Comparison of ENCODE assay signal across 8 mouse cellular contexts in the genomic region with DNA sequence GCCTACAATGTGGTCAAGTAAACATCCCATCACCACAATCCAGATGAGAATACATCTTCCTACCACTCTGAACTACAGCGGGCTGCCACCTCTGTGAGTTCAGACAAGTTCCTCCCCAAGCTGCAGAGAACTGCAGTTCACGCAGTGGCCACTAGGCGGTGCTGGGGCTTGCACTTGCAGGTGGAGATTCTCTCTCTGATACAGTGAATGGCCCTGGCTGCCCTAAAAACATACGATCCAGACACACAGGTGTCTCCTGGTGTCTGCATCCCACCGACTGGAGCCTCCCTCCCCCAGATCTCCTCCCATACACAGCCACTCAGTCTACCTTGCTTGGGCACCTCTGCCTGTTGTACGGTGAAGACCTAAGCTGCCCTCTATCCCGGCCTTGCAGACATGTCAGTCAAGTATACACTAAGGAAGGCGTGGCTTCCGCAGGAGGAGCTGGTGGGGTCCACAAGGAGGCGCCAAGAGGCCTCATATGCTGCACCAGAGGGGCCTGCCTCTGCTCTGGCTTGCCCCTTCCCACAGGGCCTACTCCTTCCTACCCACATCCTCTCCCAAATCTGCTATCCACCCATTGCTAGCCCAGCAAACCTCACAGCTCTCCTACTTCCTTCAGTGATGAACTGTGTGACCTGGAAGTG. TPM values are rescaled to one million over a fixed set of nuclear protein-coding genes. Genes with fewer than 3 reads are reported as not detected.
DNase-seq lines count a peak whose midpoint lies in the region; ATAC-seq and TF ChIP-seq lines count a peak whose summit lies in the region.

No protein-coding gene starts in this region.

- H3K4me1 ChIP-seq in G1E (ENCODE audit: insufficient read depth, low read depth, low read length): no peaks in the 10 kb centered on the region
- peaks cover 4% of the 10 kb centered on the region; the same call in 1 of the 2 replicates for H3K4me1 ChIP-seq in cerebellum, adult 2 months (ENCODE audit: control insufficient read depth, insufficient read depth, low read length)
- peaks cover 41% of the 10 kb centered on the region for H3K4me1 ChIP-seq in lung, embryonic 15.5 days

- H3K4me2 ChIP-seq in lung, embryonic 15.5 days: peak overlapping the region; percentile 39; the same call in 1 of the 2 replicates

- TF ChIP-seq POLR2A in cerebellum, adult 2 months (IDR thresholded peaks at IDR 0.05; ENCODE audit: borderline replicate concordance, insufficient read depth, low read length): no peak

- no peaks in the 10 kb centered on the region for H3K27me3 ChIP-seq in G1E (ENCODE audit: insufficient read depth, low read length)
- no peaks in the 10 kb centered on the region for H3K27me3 ChIP-seq in cerebellum, adult 2 months (ENCODE audit: control insufficient read depth, insufficient read depth, low read length)
- H3K27me3 ChIP-seq in lung, embryonic 15.5 days: no peaks in the 10 kb centered on the region

- no peak overlapping the region for H3K27ac ChIP-seq in cerebellum, adult 2 months (ENCODE audit: insufficient read depth, low read length)
- H3K27ac ChIP-seq in lung, embryonic 15.5 days: peak overlapping the region; percentile 44; the same call in 1 of the 2 replicates

- no peak for DNase-seq in G1E (ENCODE audit: low spot score)
- DNase-seq in cerebellum, adult 2 months: peak; percentile 65 to 84
- peak; percentile 92 for DNase-seq in forelimb bud, embryonic 11.5 days (ENCODE audit: low read depth, low spot score)
- DNase-seq in layer of hippocampus, adult 8-10 months (ENCODE audit: low spot score in 2 of 2): peak; percentile 77 to 91
- peak; percentile 64 for DNase-seq in ovary, adult 18-20 months (ENCODE audit: low spot score)
- DNase-seq in thymus, postnatal 0 days (ENCODE audit: low spot score): peak; percentile 95

- WGBS in cerebellum, adult 2 months: 14% methylated on average over 10 of the region's 10 CpGs
- 7% methylated on average over 10 of the region's 10 CpGs for WGBS in lung, embryonic 15.5 days

- no peaks in the 10 kb centered on the region for H3K36me3 ChIP-seq in G1E (replicated peaks)
- peaks cover 35% of the 10 kb centered on the region for H3K36me3 ChIP-seq in lung, embryonic 15.5 days

- TF ChIP-seq CTCF in G1E (IDR thresholded peaks at IDR 0.05; ENCODE audit: low read depth, low read length): 0 out of 2 replicates have a peak, but pooled peaks have one; percentile 28
- TF ChIP-seq CTCF in cerebellum, adult 2 months (IDR thresholded peaks at IDR 0.05; ENCODE audit: borderline replicate concordance, insufficient read depth, low read depth, low read length): peak; percentile 95

- no peak overlapping the region for H3K4me3 ChIP-seq in G1E (ENCODE audit: low read depth, low read length)
- peak overlapping the region; percentile 13 for H3K4me3 ChIP-seq in cerebellum, adult 2 months (replicated peaks; ENCODE audit: insufficient read depth, low read depth, low read length)
- no peak overlapping the region for H3K4me3 ChIP-seq in lung, embryonic 15.5 days

- ATAC-seq in G1E (ENCODE audit: extremely low read depth, insufficient number of reproducible peaks, low FRiP score, poor library complexity, severe bottlenecking): no peak
- ATAC-seq in hematopoietic stem cell, adult 5-6 weeks (replicated peaks in 1 of 2; ENCODE audit: insufficient read depth in 1 of 2, low FRiP score in 2 of 2, low TSS enrichment in 1 of 2, low read depth in 1 of 2, poor library complexity in 2 of 2, severe bottlenecking in 2 of 2): peak; percentile 89 to 91
- peak; percentile 59 for ATAC-seq in lung, embryonic 15.5 days (ENCODE audit: borderline replicate concordance, extremely low read depth, low FRiP score, low TSS enrichment)

- H3K9me3 ChIP-seq in G1E (replicated peaks): peaks cover 92% of the 10 kb centered on the region
- no peaks in the 10 kb centered on the region for H3K9me3 ChIP-seq in lung, embryonic 15.5 days

- H3K9ac ChIP-seq in lung, embryonic 15.5 days: no peak overlapping the region

RNA-seq across cellular contexts. Expression of gene Zbp1, which starts 11.0 kb away (rescaled TPM):
- total RNA-seq in G1E (2014; fragmentation: Nextera tagmentation) (not detected in 2 replicates), G1E (2017) (0.11 TPM in 1 of 2 replicates, not detected in the other)
- not detected in 2 replicates for polyA plus RNA-seq in G1E (2012)
- polyA plus RNA-seq in cerebellum, adult 2 months (2012; rRNA removed): 0.25 and 0.74 TPM in 2 replicates
- total RNA-seq in hematopoietic stem cell, adult 5-6 weeks (2017): 4.6 and 12.5 TPM in 2 replicates
- total RNA-seq in layer of hippocampus, adult 8-10 months (2022): 1 to 10 TPM in 2 of 4 experiments, not detected in 2; 1.5 to 2.5 TPM
- polyA plus RNA-seq in lung, embryonic 15.5 days (2015; fragmentation: Nextera tagmentation; extraction: Ambion mirVana): 0.43 and 0.95 TPM in 2 replicates
- 42.1 and 52.8 TPM in 2 replicates for polyA plus RNA-seq in thymus, postnatal 0 days (2015; fragmentation: Nextera tagmentation; extraction: Ambion mirVana)

RNA-seq across cellular contexts. Expression of gene Pmepa1, which starts 46.6 kb away (rescaled TPM):
- not detected in 2 replicates for total RNA-seq in G1E (2014; fragmentation: Nextera tagmentation)
- total RNA-seq in G1E (2017): 0.05 TPM in 1 of 2 replicates, not detected in the other
- polyA plus RNA-seq in G1E (2012): not detected in 2 replicates
- polyA plus RNA-seq in cerebellum, adult 2 months (2012; rRNA removed): 22.0 and 24.1 TPM in 2 replicates
- total RNA-seq in hematopoietic stem cell, adult 5-6 weeks (2017): 0.40 TPM in 1 of 2 replicates, not detected in the other
- total RNA-seq in layer of hippocampus, adult 8-10 months (2022): 10 to 100 TPM; 15.0 to 37.8 (median 25.3) TPM
- 7.3 and 7.7 TPM in 2 replicates for polyA plus RNA-seq in lung, embryonic 15.5 days (2015; fragmentation: Nextera tagmentation; extraction: Ambion mirVana)
- polyA plus RNA-seq in thymus, postnatal 0 days (2015; fragmentation: Nextera tagmentation; extraction: Ambion mirVana): 3.1 and 4.2 TPM in 2 replicates

Comparison
In these comparisons a context has a peak if more than half of its experiments do, and no peak if none do; other contexts are left out.
1. RNA of gene Zbp1, which starts 11.0 kb away (polyA plus RNA-seq): 42.1 to 52.8 TPM in thymus, postnatal 0 days; 0.43 to 0.95 TPM in lung, embryonic 15.5 days, 0.25 to 0.74 TPM in cerebellum, adult 2 months and not detected in G1E; every median in the first group is over 10 times any median in the second.